ENCODE assay signal across 8 mouse cellular contexts in the genomic region with DNA sequence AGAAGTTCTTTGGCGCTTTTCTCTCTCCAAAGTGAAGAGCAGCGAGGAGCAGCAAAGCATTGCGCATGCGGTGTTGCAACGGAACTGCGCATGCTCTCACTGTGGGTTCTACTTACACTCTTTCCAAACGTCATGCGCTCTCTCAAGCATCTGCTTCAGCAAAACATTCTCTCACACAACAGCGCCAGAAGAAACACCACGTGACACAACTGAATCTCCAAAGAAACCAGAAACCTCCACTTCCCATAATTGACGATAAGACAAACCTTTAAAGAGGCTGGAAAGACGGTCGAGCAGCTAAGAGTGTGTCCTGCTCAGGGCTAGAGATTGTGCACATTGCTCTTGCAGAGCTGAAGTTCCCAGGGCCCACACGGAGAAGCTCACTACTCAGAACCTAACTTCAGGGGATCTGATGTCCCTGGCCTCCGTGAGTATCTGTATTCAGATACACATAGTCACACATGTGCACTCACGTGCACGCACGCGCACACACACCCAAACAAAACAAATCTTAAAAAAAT. TPM values are rescaled to one million over a fixed set of nuclear protein-coding genes. Genes with fewer than 3 reads are reported as not detected.
DNase-seq lines count a peak whose midpoint lies in the region; ATAC-seq and TF ChIP-seq lines count a peak whose summit lies in the region.

No protein-coding gene starts in this region.

- H3K79me2 ChIP-seq in MEL (ENCODE audit: control insufficient read depth, insufficient read depth, low read length, poor library complexity): no peaks in the 10 kb centered on the region

- TF ChIP-seq POLR2A in MEL (IDR thresholded peaks at IDR 0.05; ENCODE audit: control insufficient read depth in 1 of 2, insufficient read depth in 1 of 2, low read depth in 1 of 2, low read length in 2 of 2, poor library complexity in 1 of 2): peak in 1 of 2 experiments; percentile 65; a peak in 2 of 4 replicates
- TF ChIP-seq POLR2A in olfactory bulb, adult 2 months (IDR thresholded peaks at IDR 0.05; ENCODE audit: insufficient read depth, low read depth, low read length): no peak

- H3K9ac ChIP-seq in MEL (ENCODE audit: control insufficient read depth, low read depth, low read length, poor library complexity, severe bottlenecking): peak overlapping the region; percentile 41
- H3K9ac ChIP-seq in hindbrain, embryonic 11.5 days (ENCODE audit: low read depth, low read length): peak overlapping the region; percentile 28
- H3K9ac ChIP-seq in lung, embryonic 15.5 days: peak overlapping the region; percentile 51; the same call in 1 of the 2 replicates

- DNase-seq in MEL (ENCODE audit: low read depth, low spot score): peak; percentile 94
- DNase-seq in cerebellum, adult 9-10 months: peak; percentile 63
- DNase-seq in frontal cortex, postnatal 14 days (ENCODE audit: low spot score in 2 of 2): peak; percentile 49 to 57
- peak; percentile 69 for DNase-seq in hindbrain, embryonic 11.5 days (ENCODE audit: low spot score)
- peak; percentile 57 for DNase-seq in layer of hippocampus, adult 9-10 months (ENCODE audit: low spot score)
- DNase-seq in thymus, postnatal 14 days: peak; percentile 78

- peaks cover 0 to 5% of the 10 kb centered on the region in 2 experiments; a peak in 2 of 4 replicates for H3K36me3 ChIP-seq in MEL (ENCODE audit: control insufficient read depth in 1 of 2, insufficient read depth in 2 of 2, low read length in 2 of 2)
- no peaks in the 10 kb centered on the region for H3K36me3 ChIP-seq in hindbrain, embryonic 11.5 days (ENCODE audit: control insufficient read depth, insufficient read depth, low read length)
- H3K36me3 ChIP-seq in lung, embryonic 15.5 days: no peaks in the 10 kb centered on the region

- peak overlapping the region; percentile 41 for H3K27ac ChIP-seq in MEL (ENCODE audit: control insufficient read depth, low read depth, low read length)
- H3K27ac ChIP-seq in hindbrain, embryonic 11.5 days (ENCODE audit: low read depth, low read length): no peak overlapping the region
- H3K27ac ChIP-seq in lung, embryonic 15.5 days: peak overlapping the region; percentile 37
- H3K27ac ChIP-seq in olfactory bulb, adult 2 months (ENCODE audit: insufficient read depth, low read depth, low read length): 0 out of 2 replicates have a peak overlapping the region, but pooled peaks have one; percentile 0

- H3K27me3 ChIP-seq in MEL (ENCODE audit: control insufficient read depth in 1 of 2, insufficient read depth in 2 of 2, low read length in 2 of 2): no peaks in the 10 kb centered on the region
- H3K27me3 ChIP-seq in hindbrain, embryonic 11.5 days (ENCODE audit: control insufficient read depth, insufficient read depth, low read length): no peaks in the 10 kb centered on the region
- no peaks in the 10 kb centered on the region for H3K27me3 ChIP-seq in lung, embryonic 15.5 days

- H3K4me2 ChIP-seq in hindbrain, embryonic 11.5 days (replicated peaks; ENCODE audit: low read depth, low read length): peak overlapping the region; percentile 26
- peak overlapping the region; percentile 58 for H3K4me2 ChIP-seq in lung, embryonic 15.5 days

- peak overlapping the region; percentile 37 to 76 for H3K4me3 ChIP-seq in MEL (ENCODE audit: control insufficient read depth in 1 of 2, insufficient read depth in 1 of 2, low read depth in 2 of 2, low read length in 2 of 2)
- peak overlapping the region; percentile 1; the same call in 1 of the 2 replicates for H3K4me3 ChIP-seq in hindbrain, embryonic 11.5 days (ENCODE audit: low read depth, low read length)
- peak overlapping the region; percentile 32 for H3K4me3 ChIP-seq in lung, embryonic 15.5 days
- H3K4me3 ChIP-seq in olfactory bulb, adult 2 months (ENCODE audit: insufficient read depth, low read depth, low read length): peak overlapping the region; percentile 42

- no peak for TF ChIP-seq CTCF in MEL (IDR thresholded peaks at IDR 0.05 in 2 of 3, conservative IDR thresholded peaks at IDR 0.05 in 1 of 3; ENCODE audit: control insufficient read depth in 1 of 3, insufficient read depth in 1 of 3, low read depth in 2 of 3, low read length in 3 of 3, poor library complexity in 1 of 3, severe bottlenecking in 1 of 3)
- TF ChIP-seq CTCF in olfactory bulb, adult 2 months (IDR thresholded peaks at IDR 0.05; ENCODE audit: insufficient read depth, low read depth, low read length): no peak

- TF ChIP-seq RAD21 in MEL (IDR thresholded peaks at IDR 0.05; ENCODE audit: low read depth, low read length): no peak

- no peaks in the 10 kb centered on the region for H3K9me3 ChIP-seq in MEL (replicated peaks; ENCODE audit: insufficient read depth, low read length)
- no peaks in the 10 kb centered on the region for H3K9me3 ChIP-seq in hindbrain, embryonic 11.5 days (ENCODE audit: control insufficient read depth, low read length)
- H3K9me3 ChIP-seq in lung, embryonic 15.5 days: no peaks in the 10 kb centered on the region

- no peak for ATAC-seq in hindbrain, embryonic 11.5 days (ENCODE audit: low FRiP score)
- ATAC-seq in lung, embryonic 15.5 days (ENCODE audit: borderline replicate concordance, extremely low read depth, low FRiP score, low TSS enrichment): peak; percentile 77; the same call in 1 of the 2 replicates

- TF ChIP-seq EP300 in MEL (IDR thresholded peaks at IDR 0.05; ENCODE audit: low read depth in 1 of 2, low read length in 2 of 2): no peak; a peak in 1 of 4 replicates

- H3K4me1 ChIP-seq in MEL (ENCODE audit: control insufficient read depth in 1 of 2, insufficient read depth in 2 of 2, low read length in 2 of 2): peaks cover 0 to 5% of the 10 kb centered on the region in 2 experiments; a peak in 2 of 4 replicates
- no peaks in the 10 kb centered on the region for H3K4me1 ChIP-seq in hindbrain, embryonic 11.5 days (replicated peaks; ENCODE audit: control insufficient read depth, insufficient read depth, low read length)
- 0 out of 2 replicates have a peak, but pooled peaks cover 3% of the 10 kb centered on the region for H3K4me1 ChIP-seq in lung, embryonic 15.5 days
- H3K4me1 ChIP-seq in olfactory bulb, adult 2 months (ENCODE audit: control insufficient read depth, insufficient read depth, low read length): no peaks in the 10 kb centered on the region

- WGBS in hindbrain, embryonic 11.5 days: 55% methylated on average over 19 of the region's 19 CpGs
- 42% methylated on average over 19 of the region's 19 CpGs for WGBS in lung, embryonic 15.5 days
- WGBS in olfactory bulb, adult 2 months: 56% methylated on average over 19 of the region's 19 CpGs

TF ChIP-seq in MEL, 35 proteins besides CTCF, POLR2A, EP300 and RAD21 (continues in another document):
- TF ChIP-seq MEF2A (IDR thresholded peaks at IDR 0.05; ENCODE audit: extremely low read depth, insufficient replicate concordance, low read depth, low read length, poor library complexity, severe bottlenecking) (no peak), MXI1 (IDR thresholded peaks at IDR 0.05; ENCODE audit: low read depth, low read length) (peak; percentile 80), MYB (IDR thresholded peaks at IDR 0.05; ENCODE audit: low read depth, low read length) (no peak), ZNF384 (IDR thresholded peaks at IDR 0.05; ENCODE audit: low read depth, low read length) (no peak), USF1 (IDR thresholded peaks at IDR 0.05; ENCODE audit: low read depth, low read length) (peak; percentile 94), MAX (IDR thresholded peaks at IDR 0.05; ENCODE audit: low read length) (peak; percentile 96), MAFK (IDR thresholded peaks at IDR 0.05; ENCODE audit: borderline replicate concordance, low read depth, low read length) (no peak), TAL1 (IDR thresholded peaks at IDR 0.05; ENCODE audit: low read length) (no peak), SMC3 (IDR thresholded peaks at IDR 0.05; ENCODE audit: low read depth, low read length) (no peak), POLR2AphosphoS5 (IDR thresholded peaks at IDR 0.05; ENCODE audit: borderline replicate concordance, low read depth, low read length) (no peak), CHD1 (IDR thresholded peaks at IDR 0.05; ENCODE audit: low read depth, low read length) (no peak), CHD2 (IDR thresholded peaks at IDR 0.05; ENCODE audit: low read length) (no peak), NELFE (IDR thresholded peaks at IDR 0.05; ENCODE audit: low read depth, low read length) (peak; percentile 31; the same call in 1 of the 2 replicates), RCOR1 (IDR thresholded peaks at IDR 0.05; ENCODE audit: low read depth, low read length) (no peak), MAZ (IDR thresholded peaks at IDR 0.05; ENCODE audit: low read depth, low read length) (peak; percentile 40; the same call in 1 of the 2 replicates), KAT2A (conservative IDR thresholded peaks at IDR 0.05; ENCODE audit: low read depth, low read length) (no peak; the same call in 1 of the 2 replicates), E2F4 (IDR thresholded peaks at IDR 0.05; ENCODE audit: borderline replicate concordance, low read depth, low read length) (no peak)

RNA-seq across cellular contexts. Expression of gene Dyrk1b, which starts 29.8 kb away (rescaled TPM):
- total RNA-seq in MEL (2012; rRNA removed): 0.69 and 0.85 TPM in 2 replicates
- under 1 TPM in 1 of 2 experiments, not detected in 1; 0.89 TPM for polyA plus RNA-seq in MEL (2012; ENCODE audit: insufficient read depth in 1 of 2, insufficient read length in 2 of 2, low read depth in 1 of 2, low replicate concordance in 2 of 2, missing spikeins in 1 of 2)
- 18.1 and 23.5 TPM in 2 replicates for polyA plus RNA-seq in hindbrain, embryonic 11.5 days (2014; fragmentation: Nextera tagmentation; extraction: Ambion mirVana)
- 12.7 and 13.9 TPM in 2 replicates for polyA plus RNA-seq in lung, embryonic 15.5 days (2015; fragmentation: Nextera tagmentation; extraction: Ambion mirVana)
- not detected in 2 replicates for polyA plus RNA-seq in olfactory bulb, adult 2 months (2012; ENCODE audit: insufficient read depth, insufficient read length, low replicate concordance, missing spikeins)

RNA-seq across cellular contexts. Expression of gene Fbl, which starts 39.5 kb away (rescaled TPM):
- total RNA-seq in MEL (2012; rRNA removed): 262 and 268 TPM in 2 replicates
- polyA plus RNA-seq in MEL (2012; ENCODE audit: insufficient read depth in 1 of 2, insufficient read length in 2 of 2, low read depth in 1 of 2, low replicate concordance in 2 of 2, missing spikeins in 1 of 2): 100 to 1,000 TPM in 1 of 2 experiments, not detected in 1; 819 TPM
- polyA plus RNA-seq in hindbrain, embryonic 11.5 days (2014; fragmentation: Nextera tagmentation; extraction: Ambion mirVana): 38.3 and 45.9 TPM in 2 replicates
- 119 and 127 TPM in 2 replicates for polyA plus RNA-seq in lung, embryonic 15.5 days (2015; fragmentation: Nextera tagmentation; extraction: Ambion mirVana)
- polyA plus RNA-seq in olfactory bulb, adult 2 months (2012; ENCODE audit: insufficient read depth, insufficient read length, low replicate concordance, missing spikeins): not detected in 2 replicates

RNA-seq across cellular contexts. Expression of gene Eid2, which starts 58.6 kb away (rescaled TPM):
- total RNA-seq in MEL (2012; rRNA removed): not detected in 2 replicates
- polyA plus RNA-seq in MEL (2012; ENCODE audit: insufficient read depth in 1 of 2, insufficient read length in 2 of 2, low read depth in 1 of 2, low replicate concordance in 2 of 2, missing spikeins in 1 of 2): not detected
- polyA plus RNA-seq in hindbrain, embryonic 11.5 days (2014; fragmentation: Nextera tagmentation; extraction: Ambion mirVana): 7.2 and 12.7 TPM in 2 replicates
- 6.6 and 9.0 TPM in 2 replicates for polyA plus RNA-seq in lung, embryonic 15.5 days (2015; fragmentation: Nextera tagmentation; extraction: Ambion mirVana)
- polyA plus RNA-seq in olfactory bulb, adult 2 months (2012; ENCODE audit: insufficient read depth, insufficient read length, low replicate concordance, missing spikeins): not detected in 2 replicates

Comparison
In these comparisons a context has a peak if more than half of its experiments do, and no peak if none do; other contexts are left out.
1. H3K4me3 ChIP-seq: peak in every context shown above with its lines; median percentile 56 in MEL; 42 in olfactory bulb, adult 2 months; 32 in lung, embryonic 15.5 days; 1 in hindbrain, embryonic 11.5 days.
2. RNA of gene Fbl, which starts 39.5 kb away (polyA plus RNA-seq): 819 TPM in MEL, 119 to 127 TPM in lung, embryonic 15.5 days and 38.3 to 45.9 TPM in hindbrain, embryonic 11.5 days; not detected in olfactory bulb, adult 2 months; every median in the first group is over 10 times any median in the second.
3. Peak in every context shown above with its lines, with median percentiles within 50 percentile points of each other: DNase-seq and H3K9ac ChIP-seq.